Mouse (Mus musculus): ENCODE measurements around the gene Olfr1507. TPM values are rescaled to one million over a fixed set of nuclear protein-coding genes. Genes with fewer than 3 reads are reported as not detected.

Olfr1507 gene
- polyA plus RNA-seq (2014; fragmentation: Nextera tagmentation; extraction: Ambion mirVana) = not detected in 2 replicates

GRCm38 (mm10) chr14:52495516-52495915, at the start of gene Olfr1507:
Gene Olfr1507 (minus strand): TSS chr14:52495749.
- H3K27ac ChIP-seq (replicated peaks in 1 of 2; ENCODE audit: control insufficient read depth in 1 of 2, insufficient read depth in 1 of 2, low read depth in 2 of 2, low read length in 2 of 2) = no peak within 1 kb of the TSS
- H3K4me1 ChIP-seq (ENCODE audit: control insufficient read depth in 2 of 2, insufficient read depth in 2 of 2, low read length in 2 of 2) = no peaks in the 10 kb centered on the region
- no peak within 1 kb of the TSS for H3K9ac ChIP-seq (ENCODE audit: low read length)
- H3K9me3 ChIP-seq (ENCODE audit: control insufficient read depth, low read length) = no peaks in the 10 kb centered on the region
- no peak within 1 kb of the TSS for H3K4me3 ChIP-seq (ENCODE audit: control insufficient read depth in 1 of 2, insufficient read depth in 1 of 2, low read depth in 1 of 2, low read length in 2 of 2)
- no peaks in the 10 kb centered on the region for H3K36me3 ChIP-seq (ENCODE audit: control insufficient read depth, insufficient read depth, low read length)
- no peak within 1 kb of the TSS for H3K4me2 ChIP-seq (ENCODE audit: low read length)
- no peaks in the 10 kb centered on the region for H3K27me3 ChIP-seq (ENCODE audit: control insufficient read depth, insufficient read depth, low read length)
- ATAC-seq (ENCODE audit: insufficient number of reproducible peaks, insufficient read depth, low FRiP score, low read depth) = no peak
- 76% methylated on average over 4 of the region's 4 CpGs for WGBS

GRCm38 (mm10) chr14:52533336-52533735, 37.8 kb upstream of the Olfr1507 start:
- Histone ChIP-seq H3K9me3 (ENCODE audit: control insufficient read depth, low read length) (0 out of 2 replicates have a peak, but pooled peaks cover 7% of the 10 kb centered on the region), H3K27ac (replicated peaks in 1 of 2; ENCODE audit: control insufficient read depth in 1 of 2, insufficient read depth in 1 of 2, low read depth in 2 of 2, low read length in 2 of 2) (no peak overlapping the region), H3K4me2 (ENCODE audit: low read length) (no peak overlapping the region), H3K4me1 (ENCODE audit: control insufficient read depth in 2 of 2, insufficient read depth in 2 of 2, low read length in 2 of 2) (no peaks in the 10 kb centered on the region), H3K9ac (ENCODE audit: low read length) (no peak overlapping the region), H3K4me3 (ENCODE audit: control insufficient read depth in 1 of 2, insufficient read depth in 1 of 2, low read depth in 1 of 2, low read length in 2 of 2) (no peak overlapping the region), H3K36me3 (ENCODE audit: control insufficient read depth, insufficient read depth, low read length) (no peaks in the 10 kb centered on the region), H3K27me3 (ENCODE audit: control insufficient read depth, insufficient read depth, low read length) (no peaks in the 10 kb centered on the region)
- 62% methylated on average over 1 of the region's 1 CpGs for WGBS
- ATAC-seq (ENCODE audit: insufficient number of reproducible peaks, insufficient read depth, low FRiP score, low read depth) = no peak

DNA sequence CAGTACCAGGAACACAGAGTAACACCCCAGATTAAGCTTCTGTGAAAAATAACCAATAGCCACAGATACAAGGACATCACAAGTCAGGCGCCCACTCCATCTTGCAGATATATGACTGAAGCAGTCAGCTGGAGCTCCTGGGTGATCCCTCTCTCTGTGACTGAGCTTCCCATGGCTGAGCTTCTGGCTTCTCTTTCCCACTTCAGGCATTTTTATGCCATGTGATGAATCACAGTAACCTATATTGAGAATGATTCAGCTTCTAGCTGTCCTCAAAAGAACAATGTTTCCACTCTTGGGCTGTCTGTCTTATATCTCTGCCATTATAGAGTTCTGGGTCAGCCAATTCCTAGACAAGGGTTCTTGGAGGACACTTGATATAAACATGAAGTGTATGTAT, 29.4 kb upstream of the Olfr1507 start:
- no peak overlapping the region for H3K9ac ChIP-seq (ENCODE audit: low read length)
- no peaks in the 10 kb centered on the region for H3K4me1 ChIP-seq (ENCODE audit: control insufficient read depth in 2 of 2, insufficient read depth in 2 of 2, low read length in 2 of 2)
- H3K9me3 ChIP-seq (ENCODE audit: control insufficient read depth, low read length) = no peaks in the 10 kb centered on the region
- H3K4me3 ChIP-seq (ENCODE audit: control insufficient read depth in 1 of 2, insufficient read depth in 1 of 2, low read depth in 1 of 2, low read length in 2 of 2) = no peak overlapping the region
- WGBS = 71% methylated on average over 1 of the region's 1 CpGs
- H3K27ac ChIP-seq (replicated peaks in 1 of 2; ENCODE audit: control insufficient read depth in 1 of 2, insufficient read depth in 1 of 2, low read depth in 2 of 2, low read length in 2 of 2) = no peak overlapping the region
- H3K4me2 ChIP-seq (ENCODE audit: low read length) = no peak overlapping the region
- no peaks in the 10 kb centered on the region for H3K27me3 ChIP-seq (ENCODE audit: control insufficient read depth, insufficient read depth, low read length)
- ATAC-seq (ENCODE audit: insufficient number of reproducible peaks, insufficient read depth, low FRiP score, low read depth) = no peak
- no peaks in the 10 kb centered on the region for H3K36me3 ChIP-seq (ENCODE audit: control insufficient read depth, insufficient read depth, low read length)

DNA sequence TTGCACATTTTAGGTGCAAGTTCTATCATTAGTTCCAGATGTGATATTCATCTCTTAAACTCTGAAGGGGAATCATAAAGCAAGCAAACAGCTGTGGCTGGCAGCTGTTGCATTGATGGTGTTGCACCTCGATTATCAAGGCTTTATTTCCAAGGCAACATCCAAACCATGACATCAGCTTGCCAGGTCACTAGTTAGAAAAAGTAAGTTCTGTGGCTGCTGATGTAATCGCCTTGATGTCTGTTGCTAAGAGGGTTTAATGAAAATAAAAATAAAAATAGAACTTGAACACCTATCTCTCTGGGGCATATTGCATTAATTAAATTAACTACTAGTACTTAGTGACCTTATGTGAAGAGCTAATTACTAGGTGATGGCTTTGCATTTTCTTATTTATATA, 28.2 kb downstream of the Olfr1507 start, which contains the start of gene Olfr1508:
TSS of gene Olfr1508 (minus strand) at position 101 of the 400 bp plus-strand sequence.
- Histone ChIP-seq H3K4me2 (ENCODE audit: low read length) (no peak within 1 kb of the TSS), H3K36me3 (ENCODE audit: control insufficient read depth, insufficient read depth, low read length) (no peaks in the 10 kb centered on the region), H3K4me1 (ENCODE audit: control insufficient read depth in 2 of 2, insufficient read depth in 2 of 2, low read length in 2 of 2) (no peaks in the 10 kb centered on the region), H3K9me3 (ENCODE audit: control insufficient read depth, low read length) (no peaks in the 10 kb centered on the region), H3K4me3 (ENCODE audit: control insufficient read depth in 1 of 2, insufficient read depth in 1 of 2, low read depth in 1 of 2, low read length in 2 of 2) (no peak within 1 kb of the TSS), H3K27me3 (ENCODE audit: control insufficient read depth, insufficient read depth, low read length) (no peaks in the 10 kb centered on the region), H3K9ac (ENCODE audit: low read length) (no peak within 1 kb of the TSS), H3K27ac (replicated peaks in 1 of 2; ENCODE audit: control insufficient read depth in 1 of 2, insufficient read depth in 1 of 2, low read depth in 2 of 2, low read length in 2 of 2) (no peak within 1 kb of the TSS)
- no peak for ATAC-seq (ENCODE audit: insufficient number of reproducible peaks, insufficient read depth, low FRiP score, low read depth)
- WGBS = 61% methylated on average over 2 of the region's 2 CpGs

DNA sequence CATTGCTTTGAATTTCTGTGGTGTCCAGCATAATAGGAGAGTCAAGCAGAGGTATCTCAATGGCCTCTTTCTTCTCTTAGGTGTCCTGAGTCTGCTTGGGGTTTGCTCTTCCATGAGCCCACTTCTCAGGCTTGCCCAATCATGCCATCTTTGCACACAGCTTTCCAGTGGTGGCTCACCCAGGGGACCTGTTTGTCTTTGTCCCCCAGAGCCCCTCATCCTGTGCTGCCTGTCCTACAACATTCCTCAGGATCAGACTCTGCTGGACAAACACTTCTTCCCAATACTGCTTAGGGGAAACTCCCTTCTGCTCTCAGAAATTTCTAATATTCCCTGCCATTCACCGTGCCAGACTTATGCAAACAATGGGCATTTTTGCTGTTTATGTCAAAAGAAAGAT, 29.8 kb downstream of the Olfr1507 start:
- Histone ChIP-seq H3K4me3 (ENCODE audit: control insufficient read depth in 1 of 2, insufficient read depth in 1 of 2, low read depth in 1 of 2, low read length in 2 of 2) (no peak overlapping the region), H3K36me3 (ENCODE audit: control insufficient read depth, insufficient read depth, low read length) (no peaks in the 10 kb centered on the region), H3K4me2 (ENCODE audit: low read length) (no peak overlapping the region), H3K4me1 (ENCODE audit: control insufficient read depth in 2 of 2, insufficient read depth in 2 of 2, low read length in 2 of 2) (no peaks in the 10 kb centered on the region), H3K27me3 (ENCODE audit: control insufficient read depth, insufficient read depth, low read length) (no peaks in the 10 kb centered on the region), H3K9ac (ENCODE audit: low read length) (no peak overlapping the region), H3K9me3 (ENCODE audit: control insufficient read depth, low read length) (no peaks in the 10 kb centered on the region), H3K27ac (replicated peaks in 1 of 2; ENCODE audit: control insufficient read depth in 1 of 2, insufficient read depth in 1 of 2, low read depth in 2 of 2, low read length in 2 of 2) (no peak overlapping the region)
- 71% methylated on average over 1 of the region's 1 CpGs for WGBS
- no peak for ATAC-seq (ENCODE audit: insufficient number of reproducible peaks, insufficient read depth, low FRiP score, low read depth)

DNA sequence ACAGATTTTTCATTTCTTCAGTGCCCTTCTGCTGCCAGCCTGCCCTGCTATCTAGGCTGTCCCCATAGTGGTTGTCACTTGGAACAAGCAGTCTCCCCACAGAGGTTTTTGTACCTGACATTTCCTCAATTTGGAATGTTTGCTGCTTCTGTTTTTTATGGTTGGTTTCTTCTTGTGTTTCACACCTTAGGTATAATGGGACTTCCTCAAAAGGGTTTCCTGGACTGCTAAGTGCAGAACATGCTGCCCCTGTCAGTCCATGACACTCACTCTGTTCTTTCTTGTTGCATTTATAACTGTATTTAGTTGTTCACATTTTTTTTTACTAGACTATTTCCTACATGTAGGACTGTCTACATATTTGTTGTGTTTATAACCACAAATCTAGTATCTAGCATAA, 33.6 kb downstream of the Olfr1507 start:
- Histone ChIP-seq H3K27me3 (ENCODE audit: control insufficient read depth, insufficient read depth, low read length) (no peaks in the 10 kb centered on the region), H3K27ac (replicated peaks in 1 of 2; ENCODE audit: control insufficient read depth in 1 of 2, insufficient read depth in 1 of 2, low read depth in 2 of 2, low read length in 2 of 2) (no peak overlapping the region), H3K9me3 (ENCODE audit: control insufficient read depth, low read length) (peaks cover 3% of the 10 kb centered on the region; the same call in 1 of the 2 replicates), H3K9ac (ENCODE audit: low read length) (no peak overlapping the region), H3K4me3 (ENCODE audit: control insufficient read depth in 1 of 2, insufficient read depth in 1 of 2, low read depth in 1 of 2, low read length in 2 of 2) (no peak overlapping the region), H3K4me1 (ENCODE audit: control insufficient read depth in 2 of 2, insufficient read depth in 2 of 2, low read length in 2 of 2) (no peaks in the 10 kb centered on the region), H3K4me2 (ENCODE audit: low read length) (no peak overlapping the region), H3K36me3 (ENCODE audit: control insufficient read depth, insufficient read depth, low read length) (no peaks in the 10 kb centered on the region)
- no peak for ATAC-seq (ENCODE audit: insufficient number of reproducible peaks, insufficient read depth, low FRiP score, low read depth)

GRCm38 (mm10) chr14:52451138-52451537, 44.4 kb downstream of the Olfr1507 start:
- no peak overlapping the region for H3K4me3 ChIP-seq (ENCODE audit: control insufficient read depth in 1 of 2, insufficient read depth in 1 of 2, low read depth in 1 of 2, low read length in 2 of 2)
- H3K27ac ChIP-seq (replicated peaks in 1 of 2; ENCODE audit: control insufficient read depth in 1 of 2, insufficient read depth in 1 of 2, low read depth in 2 of 2, low read length in 2 of 2) = no peak overlapping the region
- no peak overlapping the region for H3K9ac ChIP-seq (ENCODE audit: low read length)
- H3K4me2 ChIP-seq (ENCODE audit: low read length) = no peak overlapping the region
- H3K4me1 ChIP-seq (ENCODE audit: control insufficient read depth in 2 of 2, insufficient read depth in 2 of 2, low read length in 2 of 2) = no peaks in the 10 kb centered on the region
- no peaks in the 10 kb centered on the region for H3K36me3 ChIP-seq (ENCODE audit: control insufficient read depth, insufficient read depth, low read length)
- WGBS = 83% methylated on average over 8 of the region's 8 CpGs
- H3K9me3 ChIP-seq (ENCODE audit: control insufficient read depth, low read length) = no peaks in the 10 kb centered on the region
- no peaks in the 10 kb centered on the region for H3K27me3 ChIP-seq (ENCODE audit: control insufficient read depth, insufficient read depth, low read length)
- ATAC-seq (ENCODE audit: insufficient number of reproducible peaks, insufficient read depth, low FRiP score, low read depth) = no peak

DNA sequence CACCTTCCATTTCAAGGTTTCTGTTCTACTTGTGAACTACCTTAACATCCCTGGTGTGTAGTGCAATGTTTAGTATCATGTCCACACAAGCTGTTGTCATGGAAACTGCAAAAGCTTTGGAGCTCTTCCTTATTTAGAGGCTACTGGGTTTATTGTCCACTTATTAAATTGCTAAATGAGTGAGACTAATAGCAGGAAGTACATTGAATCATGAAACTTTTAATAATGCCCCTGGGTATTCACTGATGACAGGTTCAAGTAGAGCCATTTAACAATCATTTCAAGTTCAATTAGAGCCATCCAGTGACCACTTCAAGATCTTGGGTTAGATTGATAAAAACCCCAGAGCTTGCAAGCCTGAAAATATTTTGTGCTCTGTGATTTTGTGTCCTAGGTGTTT, 52.9 kb downstream of the Olfr1507 start, which contains the start of gene Olfr1509:
TSS of gene Olfr1509 (plus strand) at position 301 of the 400 bp plus-strand sequence.
- no peaks in the 10 kb centered on the region for H3K9me3 ChIP-seq (ENCODE audit: control insufficient read depth, low read length)
- no peak within 1 kb of the TSS for H3K9ac ChIP-seq (ENCODE audit: low read length)
- no peaks in the 10 kb centered on the region for H3K27me3 ChIP-seq (ENCODE audit: control insufficient read depth, insufficient read depth, low read length)
- H3K36me3 ChIP-seq (ENCODE audit: control insufficient read depth, insufficient read depth, low read length) = no peaks in the 10 kb centered on the region
- no peaks in the 10 kb centered on the region for H3K4me1 ChIP-seq (ENCODE audit: control insufficient read depth in 2 of 2, insufficient read depth in 2 of 2, low read length in 2 of 2)
- no peak within 1 kb of the TSS for H3K27ac ChIP-seq (replicated peaks in 1 of 2; ENCODE audit: control insufficient read depth in 1 of 2, insufficient read depth in 1 of 2, low read depth in 2 of 2, low read length in 2 of 2)
- H3K4me3 ChIP-seq (ENCODE audit: control insufficient read depth in 1 of 2, insufficient read depth in 1 of 2, low read depth in 1 of 2, low read length in 2 of 2) = no peak within 1 kb of the TSS
- H3K4me2 ChIP-seq (ENCODE audit: low read length) = no peak within 1 kb of the TSS
- no peak for ATAC-seq (ENCODE audit: insufficient number of reproducible peaks, insufficient read depth, low FRiP score, low read depth)

All from heart, embryonic 14.5 days (tissue).